Mouse (Mus musculus) cerebellum, adult 9-11 months (tissue): ENCODE measurements at regions not wholly inside any gene's neighbourhood (a gene's known extent, or its start where the extent isn't known, plus 50 kb on each side); places are given as distances from the start of the nearest gene placed in this dataset.

Source experiments
- DNase-seq: peaks from one replicate; pipeline ENCODE4 v3.0.0; 2022

- peak; percentile 1 for DNase-seq
These were observed 53.2 kb upstream of the Btbd35f2 start for GRCm38 (mm10) chrX:32224989-32225388.
